Mouse (Mus musculus): ENCODE measurements at regions not wholly inside any gene's neighbourhood (a gene's known extent, or its start where the extent isn't known, plus 50 kb on each side); places are given as distances from the start of the nearest gene placed in this dataset.

GRCm38 (mm10) chr8:103144835-103145234 lies 359.4 kb upstream of the Cdh11 start:
- TF ChIP-seq CTCF (IDR thresholded peaks at IDR 0.05) (no peak), POLR2A (IDR thresholded peaks at IDR 0.05; ENCODE audit: insufficient read depth, low read depth, low read length) (no peak)

All from heart, adult 2 months (tissue).